Mouse (Mus musculus): Measurements from ENCODE around the gene Erg28. TPM values are rescaled to one million over a fixed set of nuclear protein-coding genes. Genes with fewer than 3 reads are reported as not detected.

Gene Erg28
- polyA plus RNA-seq, 1 experiment from 2014 or later = 111 TPM

DNA sequence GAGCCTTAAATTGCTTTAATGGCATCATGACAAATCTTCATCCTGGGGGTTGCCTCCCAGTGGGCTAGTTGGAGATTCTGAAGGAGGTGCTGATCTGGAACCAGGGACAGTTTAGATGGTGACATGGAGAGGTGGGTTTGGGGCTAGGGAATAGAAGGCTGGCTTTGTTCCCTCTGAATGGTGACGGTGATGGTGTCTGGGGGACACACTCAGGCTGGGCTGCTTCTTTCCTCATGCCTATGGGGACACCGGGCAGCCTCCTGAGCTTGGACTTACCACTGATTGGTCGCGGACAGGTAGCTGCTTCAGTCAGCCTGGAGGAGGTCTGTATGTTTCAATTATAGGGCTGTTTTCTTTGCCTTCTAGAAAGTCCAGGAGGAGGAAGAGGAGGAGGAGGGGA, 12.7 kb downstream of the Erg28 start:
- Histone ChIP-seq H3K27ac (no peak overlapping the region), H3K27me3 (no peaks in the 10 kb centered on the region), H3K4me1 (peaks cover 7% of the 10 kb centered on the region), H3K9me3 (no peaks in the 10 kb centered on the region), H3K36me3 (peaks cover 35% of the 10 kb centered on the region), H3K4me2 (no peak overlapping the region), H3K4me3 (no peak overlapping the region), H3K9ac (no peak overlapping the region)
- 92% methylated on average over 4 of the region's 4 CpGs for WGBS
- ATAC-seq (ENCODE audit: borderline replicate concordance, extremely low read depth, low FRiP score, low TSS enrichment) = no peak

DNA sequence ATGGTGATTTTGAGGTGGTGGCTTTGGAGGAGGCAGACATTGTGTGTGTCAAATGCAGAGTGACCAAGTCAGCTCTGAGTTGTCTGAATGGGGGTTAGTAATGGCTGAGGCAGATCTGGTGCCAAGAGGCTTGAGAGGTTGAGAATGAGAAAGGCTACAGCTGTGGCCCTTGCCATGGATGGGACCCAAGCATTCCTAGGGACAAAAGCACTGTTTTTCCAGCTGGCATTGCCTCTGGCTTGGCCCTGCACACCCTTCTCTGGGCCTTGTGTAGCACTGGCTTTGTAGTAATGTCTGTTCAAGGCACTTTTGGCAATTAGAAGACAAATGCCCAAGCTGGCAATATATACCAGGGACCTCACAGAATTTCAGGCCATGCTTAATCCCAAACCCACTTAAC, 13.4 kb downstream of the Erg28 start:
- peaks cover 7% of the 10 kb centered on the region for H3K4me1 ChIP-seq
- ATAC-seq (ENCODE audit: borderline replicate concordance, extremely low read depth, low FRiP score, low TSS enrichment) = no peak
- H3K4me3 ChIP-seq = no peak overlapping the region
- no peak overlapping the region for H3K27ac ChIP-seq
- peaks cover 28% of the 10 kb centered on the region for H3K36me3 ChIP-seq
- no peak overlapping the region for H3K9ac ChIP-seq
- H3K4me2 ChIP-seq = no peak overlapping the region
- H3K27me3 ChIP-seq = no peaks in the 10 kb centered on the region
- H3K9me3 ChIP-seq = no peaks in the 10 kb centered on the region

DNA sequence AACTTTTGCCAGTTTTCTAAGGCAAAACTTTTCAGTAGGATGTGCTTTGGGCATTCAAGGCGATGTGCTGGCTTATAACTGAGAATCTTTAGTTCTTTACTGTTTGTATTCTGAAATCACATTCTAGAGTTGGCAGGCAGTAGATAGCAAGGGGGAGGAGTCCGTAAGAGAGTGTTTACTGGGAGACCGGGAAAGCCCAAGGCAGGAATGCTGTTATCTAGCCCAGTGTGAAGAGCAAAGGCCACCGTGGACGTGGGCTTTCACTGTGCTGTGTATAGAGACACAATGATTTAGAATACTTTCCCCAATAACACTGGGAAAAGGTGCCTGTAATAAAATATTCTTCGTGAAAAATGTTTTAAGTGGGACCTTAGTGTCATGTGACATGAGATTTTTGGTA, 14.6 kb downstream of the Erg28 start:
- Histone ChIP-seq H3K36me3 (peaks cover 18% of the 10 kb centered on the region), H3K4me1 (peaks cover 7% of the 10 kb centered on the region), H3K27me3 (no peaks in the 10 kb centered on the region), H3K4me3 (no peak overlapping the region), H3K4me2 (no peak overlapping the region), H3K27ac (0 out of 2 replicates have a peak overlapping the region, but pooled peaks have one; percentile 8), H3K9ac (no peak overlapping the region), H3K9me3 (no peaks in the 10 kb centered on the region)
- ATAC-seq (ENCODE audit: borderline replicate concordance, extremely low read depth, low FRiP score, low TSS enrichment) = peak; percentile 65; the same call in 1 of the 2 replicates
- 15% methylated on average over 6 of the region's 6 CpGs for WGBS

- WGBS = 46% methylated on average over 9 of the region's 9 CpGs
- Histone ChIP-seq H3K27me3 (no peaks in the 10 kb centered on the region), H3K4me1 (no peaks in the 10 kb centered on the region), H3K4me3 (no peak overlapping the region), H3K36me3 (no peaks in the 10 kb centered on the region), H3K27ac (no peak overlapping the region), H3K4me2 (no peak overlapping the region), H3K9me3 (no peaks in the 10 kb centered on the region), H3K9ac (no peak overlapping the region)
- no peak for ATAC-seq (ENCODE audit: borderline replicate concordance, extremely low read depth, low FRiP score, low TSS enrichment)
Measured at GRCm38 (mm10) chr12:85800031-85800430, 24.3 kb downstream of the Erg28 start.

GRCm38 (mm10) chr12:85795551-85795950, 28.8 kb downstream of the Erg28 start:
- 67% methylated on average over 1 of the region's 1 CpGs for WGBS

DNA sequence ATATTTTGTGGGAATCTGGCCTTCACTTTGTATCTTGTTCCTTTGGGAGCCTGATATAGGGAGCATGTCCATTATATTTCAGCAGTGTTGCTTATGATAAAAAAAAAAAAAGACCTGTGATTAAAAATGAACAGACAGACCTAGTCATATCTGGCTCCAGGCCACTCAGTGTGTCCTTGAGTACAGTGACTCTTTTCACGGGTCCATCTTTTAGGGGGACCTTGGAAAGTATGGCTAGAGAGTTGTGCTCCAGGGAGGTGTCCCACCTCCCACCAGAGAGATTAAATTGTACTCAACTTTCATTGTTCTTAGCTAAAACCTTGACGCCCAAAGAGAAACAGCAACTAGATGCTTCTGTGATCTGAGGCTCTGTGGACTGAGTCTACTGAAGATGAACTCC, 30.3 kb downstream of the Erg28 start:
- no peak overlapping the region for H3K9ac ChIP-seq

More at GRCm38 (mm10) chr12:85795551-85795950, 28.8 kb downstream of the Erg28 start:
- Histone ChIP-seq H3K36me3 (no peaks in the 10 kb centered on the region), H3K9me3 (no peaks in the 10 kb centered on the region), H3K4me2 (no peak overlapping the region), H3K4me1 (peaks cover 8% of the 10 kb centered on the region), H3K4me3 (no peak overlapping the region), H3K27ac (no peak overlapping the region), H3K9ac (no peak overlapping the region), H3K27me3 (no peaks in the 10 kb centered on the region)
- no peak for ATAC-seq (ENCODE audit: borderline replicate concordance, extremely low read depth, low FRiP score, low TSS enrichment)

DNA sequence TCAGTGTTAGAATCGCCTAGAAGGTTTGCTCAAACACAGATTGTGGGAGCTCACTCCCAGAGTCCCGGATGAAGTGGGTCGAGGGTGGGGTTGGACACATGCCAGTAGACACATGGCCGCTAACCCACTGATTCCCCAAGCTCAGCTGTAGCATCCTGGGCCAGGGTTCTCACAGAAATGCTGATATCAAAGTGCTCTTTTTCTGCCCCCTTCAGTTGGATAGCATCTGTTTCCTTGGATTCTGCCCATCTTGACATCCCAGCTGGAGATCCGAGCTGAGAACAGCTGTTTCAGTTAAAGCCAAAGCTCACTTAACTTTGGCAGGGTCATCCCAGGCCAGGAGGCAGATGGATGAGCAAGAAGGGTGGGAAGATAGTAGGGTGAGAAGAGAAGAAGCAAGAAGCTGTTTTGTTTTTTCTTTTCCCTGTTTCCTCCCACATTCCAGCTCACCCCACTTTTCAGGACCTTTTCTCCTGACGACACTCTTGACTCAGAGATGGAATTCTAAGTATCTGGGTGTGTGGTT, 31.5 kb downstream of the Erg28 start:
- H3K36me3 ChIP-seq = no peaks in the 10 kb centered on the region
- ATAC-seq (ENCODE audit: borderline replicate concordance, extremely low read depth, low FRiP score, low TSS enrichment) = no peak; the same call in 1 of the 2 replicates
- 19% methylated on average over 6 of the region's 6 CpGs for WGBS
- H3K4me2 ChIP-seq = no peak overlapping the region
- peaks cover 8% of the 10 kb centered on the region for H3K4me1 ChIP-seq
- no peaks in the 10 kb centered on the region for H3K27me3 ChIP-seq
- H3K27ac ChIP-seq = no peak overlapping the region
- no peak overlapping the region for H3K9ac ChIP-seq
- no peaks in the 10 kb centered on the region for H3K9me3 ChIP-seq
- H3K4me3 ChIP-seq = no peak overlapping the region

More for the DNA sequence above, 30.3 kb downstream of the Erg28 start:
- Histone ChIP-seq H3K4me2 (no peak overlapping the region), H3K4me1 (peaks cover 8% of the 10 kb centered on the region), H3K27ac (no peak overlapping the region), H3K36me3 (no peaks in the 10 kb centered on the region), H3K27me3 (no peaks in the 10 kb centered on the region), H3K9me3 (no peaks in the 10 kb centered on the region), H3K4me3 (no peak overlapping the region)
- ATAC-seq (ENCODE audit: borderline replicate concordance, extremely low read depth, low FRiP score, low TSS enrichment) = no peak
- 75% methylated on average over 2 of the region's 2 CpGs for WGBS

GRCm38 (mm10) chr12:85792158-85792557, 32.2 kb downstream of the Erg28 start:
- H3K9me3 ChIP-seq = no peaks in the 10 kb centered on the region
- no peak for ATAC-seq (ENCODE audit: borderline replicate concordance, extremely low read depth, low FRiP score, low TSS enrichment)
- peaks cover 8% of the 10 kb centered on the region for H3K4me1 ChIP-seq
- H3K27me3 ChIP-seq = no peaks in the 10 kb centered on the region
- H3K27ac ChIP-seq = no peak overlapping the region
- no peak overlapping the region for H3K9ac ChIP-seq
- 83% methylated on average over 4 of the region's 4 CpGs for WGBS
- H3K4me3 ChIP-seq = no peak overlapping the region
- no peak overlapping the region for H3K4me2 ChIP-seq
- H3K36me3 ChIP-seq = no peaks in the 10 kb centered on the region

GRCm38 (mm10) chr12:85784916-85785815, 39.2 kb downstream of the Erg28 start:
- ATAC-seq (ENCODE audit: borderline replicate concordance, extremely low read depth, low FRiP score, low TSS enrichment) = no peak
- no peaks in the 10 kb centered on the region for H3K36me3 ChIP-seq
- no peak overlapping the region for H3K4me3 ChIP-seq
- H3K4me1 ChIP-seq = no peaks in the 10 kb centered on the region
- no peak overlapping the region for H3K4me2 ChIP-seq
- H3K9ac ChIP-seq = no peak overlapping the region
- 64% methylated on average over 19 of the region's 19 CpGs for WGBS
- H3K27me3 ChIP-seq = no peaks in the 10 kb centered on the region
- no peak overlapping the region for H3K27ac ChIP-seq
- H3K9me3 ChIP-seq = no peaks in the 10 kb centered on the region

DNA sequence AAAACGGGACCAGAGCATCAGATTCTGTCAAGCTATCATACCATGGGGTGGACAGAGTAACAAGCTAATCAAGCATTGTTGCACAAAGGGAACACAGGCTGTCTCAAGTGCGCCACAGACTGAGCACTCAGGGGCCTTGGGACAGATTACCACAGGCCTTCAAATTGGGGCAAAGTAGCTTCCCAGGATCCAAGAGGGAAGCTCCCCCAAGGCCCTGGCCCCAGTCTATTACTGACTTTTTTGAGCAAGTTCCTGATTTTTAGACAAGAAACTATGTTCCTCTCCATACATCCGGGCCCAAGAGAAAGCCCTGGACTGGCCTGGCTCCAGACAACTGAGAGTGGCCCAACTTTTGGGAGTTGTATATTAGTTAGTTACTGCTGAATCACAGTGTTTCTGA, 42.7 kb downstream of the Erg28 start:
- Histone ChIP-seq H3K4me2 (no peak overlapping the region), H3K4me3 (no peak overlapping the region), H3K27me3 (no peaks in the 10 kb centered on the region), H3K9me3 (no peaks in the 10 kb centered on the region), H3K27ac (no peak overlapping the region), H3K36me3 (no peaks in the 10 kb centered on the region), H3K4me1 (peaks cover 10% of the 10 kb centered on the region; the same call in 1 of the 2 replicates), H3K9ac (no peak overlapping the region)
- ATAC-seq (ENCODE audit: borderline replicate concordance, extremely low read depth, low FRiP score, low TSS enrichment) = no peak
- WGBS = 84% methylated on average over 3 of the region's 3 CpGs

DNA sequence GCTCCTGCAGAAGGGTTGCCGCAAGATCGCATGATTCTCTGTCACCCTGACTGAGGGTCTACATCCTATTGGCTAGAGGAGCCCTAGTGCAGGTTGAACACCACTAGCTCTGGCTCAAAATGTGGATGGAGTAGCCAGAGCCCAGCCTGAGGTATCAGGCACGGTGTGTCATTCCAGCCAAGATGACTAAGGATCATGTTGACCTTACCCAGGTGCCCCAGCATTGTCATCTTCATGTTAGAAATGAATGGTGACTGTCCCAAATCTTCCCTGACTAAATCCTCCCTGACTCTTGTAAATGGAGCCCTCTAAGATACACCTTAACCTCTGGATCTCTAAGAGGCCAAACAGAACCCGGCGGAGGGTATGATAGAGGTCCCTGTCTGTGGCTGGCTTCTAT, 44.6 kb downstream of the Erg28 start:
- Histone ChIP-seq H3K4me2 (no peak overlapping the region), H3K9ac (no peak overlapping the region), H3K4me3 (no peak overlapping the region), H3K27ac (peak overlapping the region; percentile 43; the same call in 1 of the 2 replicates), H3K9me3 (no peaks in the 10 kb centered on the region), H3K4me1 (peaks cover 10% of the 10 kb centered on the region; the same call in 1 of the 2 replicates), H3K36me3 (no peaks in the 10 kb centered on the region), H3K27me3 (no peaks in the 10 kb centered on the region)
- 77% methylated on average over 5 of the region's 5 CpGs for WGBS
- no peak for ATAC-seq (ENCODE audit: borderline replicate concordance, extremely low read depth, low FRiP score, low TSS enrichment)

DNA sequence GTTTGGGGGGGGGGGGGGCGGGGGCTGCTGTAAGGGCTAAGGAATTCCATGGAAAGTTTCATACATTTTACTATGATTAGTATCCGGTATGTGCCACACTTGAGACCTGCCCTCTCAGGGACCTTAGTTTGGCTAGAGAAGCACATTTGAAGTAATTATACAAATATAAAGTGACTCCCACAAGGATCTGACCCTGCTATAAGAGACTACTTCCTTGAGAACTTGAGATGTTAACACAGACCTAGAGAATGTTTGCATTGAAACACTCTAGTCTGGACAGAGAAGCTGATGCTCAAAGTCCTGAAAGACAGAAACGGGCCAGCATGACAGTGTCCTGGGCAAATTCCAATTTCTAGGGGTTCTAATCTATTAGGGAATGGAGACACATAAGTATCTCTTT, 45.4 kb downstream of the Erg28 start:
- Histone ChIP-seq H3K4me3 (no peak overlapping the region), H3K4me2 (no peak overlapping the region), H3K4me1 (peaks cover 10% of the 10 kb centered on the region; the same call in 1 of the 2 replicates), H3K9ac (no peak overlapping the region), H3K36me3 (no peaks in the 10 kb centered on the region), H3K27me3 (no peaks in the 10 kb centered on the region), H3K9me3 (no peaks in the 10 kb centered on the region), H3K27ac (peak overlapping the region; percentile 58; the same call in 1 of the 2 replicates)
- WGBS = 27% methylated on average over 3 of the region's 3 CpGs
- peak; percentile 32; the same call in 1 of the 2 replicates for ATAC-seq (ENCODE audit: borderline replicate concordance, extremely low read depth, low FRiP score, low TSS enrichment)

Data from lung, embryonic 15.5 days (tissue).